Mouse (Mus musculus): ENCODE measurements at regions not wholly inside any gene's neighbourhood (a gene's known extent, or its start where the extent isn't known, plus 50 kb on each side); places are given as distances from the start of the nearest gene placed in this dataset.

GRCm38 (mm10) chr2:169037519-169037918, 82.1 kb upstream of the Zfp64 start:
- no peak for TF ChIP-seq CTCF (IDR thresholded peaks at IDR 0.05; ENCODE audit: borderline replicate concordance, control insufficient read depth, extremely low read depth, insufficient read depth, low read length, poor library complexity)
- no peak for TF ChIP-seq POLR2A (IDR thresholded peaks at IDR 0.05; ENCODE audit: control insufficient read depth, extremely low read depth, insufficient read depth, low read length, poor library complexity)

Measured in thymus, adult 2 months (tissue).